Mouse (Mus musculus): ENCODE measurements at regions not wholly inside any gene's neighbourhood (a gene's known extent, or its start where the extent isn't known, plus 50 kb on each side); places are given as distances from the start of the nearest gene placed in this dataset.

DNA sequence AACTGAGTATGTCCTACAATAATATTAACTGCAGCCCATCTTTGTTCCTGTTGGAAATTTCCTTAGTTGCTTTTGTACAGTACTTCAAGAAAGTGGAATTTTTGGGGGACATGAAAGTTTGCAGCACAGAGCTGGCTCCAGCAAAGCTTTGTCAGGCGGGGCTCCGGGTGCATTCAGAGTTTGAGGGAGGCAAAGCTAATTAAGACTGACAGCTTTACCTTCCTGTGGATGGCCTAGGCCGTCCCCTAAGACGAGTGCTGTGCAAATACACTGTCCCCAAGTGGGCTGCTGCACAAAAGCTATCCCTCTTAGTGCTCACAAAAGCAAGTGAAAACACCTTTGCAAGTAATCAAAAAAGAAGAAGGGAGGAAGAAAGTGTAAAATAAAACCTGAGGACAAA lies 68.7 kb upstream of the Ndufs6 start:
- TF ChIP-seq CTCF (IDR thresholded peaks at IDR 0.05; ENCODE audit: low read depth) (no peak), EP300 (IDR thresholded peaks at IDR 0.05; ENCODE audit: low read depth) (no peak)

Data from liver, embryonic 14.5 days (tissue).